Mouse (Mus musculus): Measurements from ENCODE around the gene Smyd3.

GRCm38 (mm10) chr1:179106103-179106701, 411.6 kb downstream of the Smyd3 start:
- TF ChIP-seq USF1 (IDR thresholded peaks at IDR 0.05; ENCODE audit: low read depth), result no peak
- TF ChIP-seq FOSL1 (IDR thresholded peaks at IDR 0.05; ENCODE audit: insufficient read depth, low read length, poor library complexity, severe bottlenecking), result no peak
- no peak for TF ChIP-seq CEBPB (IDR thresholded peaks at IDR 0.05; ENCODE audit: low read depth)
- TF ChIP-seq CTCF (IDR thresholded peaks at IDR 0.05; ENCODE audit: control insufficient read depth, insufficient read depth, insufficient read length), result no peak
- TF ChIP-seq MYOD1 (IDR thresholded peaks at IDR 0.05; ENCODE audit: control insufficient read depth, insufficient read length, low read depth), result no peak
- no peak for TF ChIP-seq MAX (IDR thresholded peaks at IDR 0.05)
- TF ChIP-seq MYOG (IDR thresholded peaks at IDR 0.05; ENCODE audit: control insufficient read depth, extremely low read depth, insufficient read length), result no peak

All from C2C12 (cell line).